Mouse (Mus musculus): ENCODE results near the gene Ankmy2.
"Not testable (repeated sequence)": the region's sequence is repeated elsewhere in the genome, so short reads cannot be mapped to it uniquely, and the experiment has no call there.

Gene Ankmy2

GRCm38 (mm10) chr12:36164126-36164791 is 7.3 kb downstream of the Ankmy2 start:
- no peak for DNase-seq

GRCm38 (mm10) chr12:36165299-36165698 is 8.4 kb downstream of the Ankmy2 start:
- no peak for DNase-seq

GRCm38 (mm10) chr12:36177227-36177626 is 20.3 kb downstream of the Ankmy2 start:
- no peak for DNase-seq

GRCm38 (mm10) chr12:36182570-36182969 is 25.7 kb downstream of the Ankmy2 start:
- no peak for DNase-seq

GRCm38 (mm10) chr12:36187081-36187480 is 30.2 kb downstream of the Ankmy2 start:
- DNase-seq, result no peak

- DNase-seq, result no peak
These were observed 32.7 kb downstream of the Ankmy2 start for GRCm38 (mm10) chr12:36189610-36190009.

- no peak for DNase-seq
These were observed 33.4 kb downstream of the Ankmy2 start for GRCm38 (mm10) chr12:36190343-36190742.

- DNase-seq, result no peak
These were observed 38.1 kb downstream of the Ankmy2 start for GRCm38 (mm10) chr12:36194976-36195375.

- not testable (repeated sequence) for DNase-seq
These were observed 48.7 kb downstream of the Ankmy2 start for GRCm38 (mm10) chr12:36205579-36206119.

GRCm38 (mm10) chr12:36207072-36207799 is 50.3 kb downstream of the Ankmy2 start:
- peak in 1 of 2 experiments; percentile 18 for DNase-seq

- no peak for DNase-seq
These were observed 50.9 kb downstream of the Ankmy2 start for GRCm38 (mm10) chr12:36207800-36208148.

GRCm38 (mm10) chr12:36208456-36208855 is 51.5 kb downstream of the Ankmy2 start:
- DNase-seq, result no peak

- DNase-seq, result no peak
These were observed 53.2 kb downstream of the Ankmy2 start for GRCm38 (mm10) chr12:36210096-36210495.

GRCm38 (mm10) chr12:36214389-36215148 is 57.7 kb downstream of the Ankmy2 start:
- DNase-seq, result no peak

- DNase-seq, result no peak
These were observed 58.2 kb downstream of the Ankmy2 start for GRCm38 (mm10) chr12:36215149-36215480.

- DNase-seq, result no peak
These were observed 59.3 kb downstream of the Ankmy2 start for GRCm38 (mm10) chr12:36216230-36216629.

- DNase-seq, result no peak
These were observed 60.0 kb downstream of the Ankmy2 start for GRCm38 (mm10) chr12:36216905-36217304.

GRCm38 (mm10) chr12:36224392-36224791 is 67.5 kb downstream of the Ankmy2 start:
- no peak for DNase-seq

- no peak for DNase-seq
These were observed 74.5 kb downstream of the Ankmy2 start for GRCm38 (mm10) chr12:36231386-36231785.

- no peak for DNase-seq
These were observed 84.3 kb downstream of the Ankmy2 start for GRCm38 (mm10) chr12:36241171-36241570.
